Mouse (Mus musculus) retina, postnatal 7 days (tissue): ENCODE data around the gene Iqgap2.

ENCODE experiments used
- DNase-seq: peaks from one replicate; pipeline ENCODE4 v3.0.0-alpha.2; 2012; ENCODE audit warnings: low read depth, low spot score

The Iqgap2 gene

GRCm38 (mm10) chr13:95584898-95585297 lies 306.8 kb downstream of the Iqgap2 start:
- DNase-seq, result no peak

DNA sequence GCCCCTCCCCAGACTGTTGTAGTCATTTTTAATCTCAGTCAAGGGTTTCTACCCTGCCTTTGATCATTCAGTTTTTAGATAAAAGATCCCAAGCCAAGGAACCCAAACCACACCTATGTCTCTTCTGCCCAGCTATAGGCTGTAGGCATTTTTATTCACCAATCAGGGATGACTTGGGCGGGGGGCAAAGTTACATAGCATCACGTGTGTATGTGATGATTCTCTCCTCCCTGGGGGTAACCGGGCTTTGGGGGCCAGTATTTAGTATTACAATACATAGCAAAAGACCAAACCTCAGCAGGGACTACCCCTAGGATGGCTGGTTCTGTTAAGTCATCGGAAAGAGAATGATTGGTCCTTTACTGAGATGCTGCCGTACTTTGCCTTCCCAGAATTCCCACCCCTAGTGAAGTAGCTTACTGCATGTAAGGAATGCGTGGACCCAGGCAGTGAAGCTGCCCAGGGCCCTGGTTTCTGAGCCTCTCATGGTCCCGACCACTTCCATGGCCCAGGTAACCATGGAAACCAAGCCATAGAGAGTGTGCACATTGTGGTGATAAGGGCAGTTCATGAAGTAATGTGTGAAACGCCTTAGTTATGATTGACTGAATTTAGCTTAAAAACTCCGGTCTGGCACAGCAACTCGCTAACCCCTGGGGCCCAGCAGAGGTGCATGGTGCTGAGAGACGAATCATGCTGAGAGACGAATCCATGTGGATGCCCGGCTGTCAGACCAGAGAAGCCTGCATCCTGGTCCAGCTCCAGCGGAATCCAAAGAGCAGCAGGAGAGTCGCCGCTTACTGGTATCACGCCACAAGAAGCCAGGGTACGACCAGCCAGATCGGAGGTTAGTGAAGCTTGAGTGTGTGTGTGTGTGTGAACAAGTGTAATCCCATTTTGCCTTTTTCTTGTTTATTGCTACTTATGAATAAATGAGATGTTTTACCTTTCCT lies 308.2 kb downstream of the Iqgap2 start:
- no peak for DNase-seq

DNA sequence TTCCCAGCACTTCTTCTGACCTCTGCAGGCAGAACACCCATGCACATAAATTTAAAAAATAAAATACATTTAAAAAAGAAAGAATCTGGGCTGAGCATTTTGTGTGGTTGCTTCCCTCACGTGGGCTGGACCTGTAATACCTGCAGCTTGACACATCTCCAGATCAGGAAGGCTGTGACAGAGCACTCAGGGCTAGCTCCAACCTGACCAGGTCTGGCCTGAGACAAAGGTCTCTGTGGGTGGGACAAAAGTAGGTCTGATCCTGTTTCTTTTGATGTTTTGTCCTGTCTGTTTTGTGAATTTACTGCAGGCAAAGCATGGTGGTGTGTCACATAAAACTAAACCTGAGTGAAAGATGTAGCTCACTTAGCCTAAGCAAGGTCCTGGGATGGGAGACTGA lies 309.9 kb downstream of the Iqgap2 start:
- DNase-seq, result no peak

DNA sequence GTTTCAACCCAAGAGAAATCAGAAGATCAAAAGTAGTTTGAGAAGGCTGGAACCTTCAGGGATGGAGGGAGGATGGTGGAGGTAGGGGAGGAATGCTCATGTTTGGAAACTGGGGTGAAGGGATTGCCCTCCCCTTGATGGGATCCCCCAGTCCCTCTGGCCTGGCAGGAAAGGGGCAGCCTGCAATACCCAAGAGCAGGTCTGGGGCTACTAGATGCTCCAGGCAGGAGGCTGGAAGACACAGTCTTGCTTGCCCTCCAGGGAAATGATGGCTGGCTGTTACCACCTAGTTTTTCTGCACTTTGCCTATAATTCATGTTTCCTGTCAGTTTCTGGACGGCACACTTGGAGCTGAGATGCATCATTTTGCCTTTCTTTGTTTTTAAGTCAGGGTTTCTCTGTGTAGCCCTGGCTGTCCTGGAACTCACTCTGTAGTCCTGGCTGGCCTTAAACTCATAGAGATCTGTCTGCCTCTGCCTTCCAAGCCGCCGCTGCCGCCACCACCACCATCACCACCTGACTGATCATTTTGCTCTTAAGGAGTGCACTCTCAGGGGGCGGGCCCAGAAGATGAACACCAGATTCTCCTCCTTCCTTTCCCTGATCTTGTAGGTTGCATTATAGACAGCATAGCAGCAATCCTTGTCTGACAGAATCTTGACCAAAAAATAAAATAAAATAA lies 313.6 kb downstream of the Iqgap2 start:
- DNase-seq, result no peak
